Mouse (Mus musculus) heart, postnatal 0 days (tissue): Measurements from ENCODE around the gene Mrpl4.

Source experiments
- CTCF ChIP-seq: IDR thresholded peaks from 2 replicates; pipeline ENCODE4 v1.5.1; 2016; ENCODE audit warnings: antibody characterized with exemption, control low read depth, low read depth
- EP300 ChIP-seq: IDR thresholded peaks from 2 replicates; pipeline ENCODE4 v1.6.1; 2016; ENCODE audit warnings: antibody characterized with exemption, low read depth

- TF ChIP-seq CTCF, result peak; percentile 61
- TF ChIP-seq EP300, result no peak
Measured at GRCm38 (mm10) chr9:21030781-21031250, 28.3 kb downstream of the Mrpl4 start.
